Mouse (Mus musculus) CH12.LX (cell line): ENCODE measurements around the gene Nudt16l1. TPM values are rescaled to one million over a fixed set of nuclear protein-coding genes. Genes with fewer than 3 reads are reported as not detected.
A peak's percentile ranks its signal among the peaks of the same experiment; 100 is the strongest.

Experiments used
- DNase-seq: peaks from one replicate; pipeline ENCODE4 v3.0.0-alpha.2; 2013; ENCODE audit errors: extremely low read depth
- H3K27ac ChIP-seq: 2 replicates; pipeline ENCODE4 v1.5.1; 2012; ENCODE audit warnings: low read depth, mild to moderate bottlenecking, control low read depth, moderate library complexity; ENCODE audit not compliant: insufficient read depth
- H3K27me3 ChIP-seq: replicated peaks from 2 replicates; pipeline ENCODE3; 2012; ENCODE audit warnings: inconsistent platforms
- H3K36me3 ChIP-seq, 2 experiments: replicated peaks in 1 of 2; 2 replicates each; pipeline versions ENCODE3 to v1.6.1; 2012; ENCODE audit warnings: inconsistent platforms in 1 of 2, low read length in 1 of 2, mild to moderate bottlenecking in 1 of 2, mixed read lengths in 1 of 2, moderate library complexity in 1 of 2; ENCODE audit not compliant: control insufficient read depth in 1 of 2, insufficient read depth in 1 of 2
- H3K4me1 ChIP-seq, 2 experiments: 2 replicates each; pipeline ENCODE4 v1.6.1; 2012; ENCODE audit warnings: inconsistent platforms in 1 of 2, moderate library complexity in 1 of 2; ENCODE audit not compliant: insufficient read depth in 2 of 2, control insufficient read depth in 1 of 2
- H3K4me2 ChIP-seq: 2 replicates; pipeline ENCODE4 v1.6.1; 2012; ENCODE audit warnings: low read depth, mild to moderate bottlenecking, control low read depth; ENCODE audit not compliant: poor library complexity, insufficient read depth, severe bottlenecking
- H3K4me3 ChIP-seq, 3 experiments: fragments of 150-350 bp in 1 of 3; sonication (generic) in 1 of 3; replicated peaks in 1 of 3; 2 replicates each; pipeline versions ENCODE3 to v1.5.1; 2011 to 2012; ENCODE audit warnings: low read depth in 2 of 3, low read length in 2 of 3, mild to moderate bottlenecking in 2 of 3, moderate library complexity in 2 of 3, control low read depth in 1 of 3, improper control_type of control experiment in 1 of 3, inconsistent platforms in 1 of 3, mixed read lengths in 1 of 3; ENCODE audit not compliant: poor library complexity in 1 of 3
- H3K79me2 ChIP-seq: replicated peaks from 2 replicates; pipeline ENCODE4 v1.6.1; 2012; ENCODE audit warnings: mild to moderate bottlenecking, moderate library complexity; ENCODE audit not compliant: control insufficient read depth, poor library complexity, insufficient read depth, severe bottlenecking; ENCODE audit errors: extremely low read depth
- H3K9ac ChIP-seq: 2 replicates; pipeline ENCODE4 v1.6.1; 2012; ENCODE audit warnings: low read depth, mild to moderate bottlenecking, control low read depth, moderate library complexity; ENCODE audit not compliant: insufficient read depth
- H3K9me3 ChIP-seq: replicated peaks from 2 replicates; pipeline ENCODE3; 2012; ENCODE audit warnings: low read length, inconsistent platforms, mixed read lengths
- BHLHE40 ChIP-seq: IDR thresholded peaks from 2 replicates; pipeline ENCODE4 v1.6.1; 2011; ENCODE audit warnings: mild to moderate bottlenecking, low read depth, low read length, improper control_type of control experiment
- CHD1 ChIP-seq: IDR thresholded peaks from 2 replicates; pipeline ENCODE4 v1.6.1; 2012; ENCODE audit warnings: low read depth, low read length, improper control_type of control experiment, inconsistent platforms
- CTCF ChIP-seq, 2 experiments: IDR thresholded peaks in 1 of 2; conservative IDR thresholded peaks in 1 of 2; 2 replicates each; pipeline ENCODE4 v1.5.1; 2011 to 2012; ENCODE audit warnings: low read depth in 2 of 2, low read length in 2 of 2, improper control_type of control experiment in 1 of 2, inconsistent platforms in 1 of 2, mild to moderate bottlenecking in 1 of 2, moderate library complexity in 1 of 2
- E2F4 ChIP-seq: IDR thresholded peaks from 2 replicates; pipeline ENCODE4 v1.6.1; 2011; ENCODE audit warnings: low read depth, low read length, improper control_type of control experiment; ENCODE audit not compliant: insufficient replicate concordance
- ETS1 ChIP-seq: conservative IDR thresholded peaks from 2 replicates; pipeline ENCODE4 v1.6.1; 2012; ENCODE audit warnings: low read depth, mild to moderate bottlenecking, inconsistent platforms, low read length, improper control_type of control experiment, moderate library complexity
- HCFC1 ChIP-seq: IDR thresholded peaks from 2 replicates; pipeline ENCODE4 v1.6.1; 2012; ENCODE audit warnings: low read depth, mild to moderate bottlenecking, inconsistent platforms, low read length, improper control_type of control experiment
- IRF4 ChIP-seq: IDR thresholded peaks from 2 replicates; pipeline ENCODE4 v1.6.1; 2014; ENCODE audit warnings: low read depth, mild to moderate bottlenecking, inconsistent platforms, low read length, improper control_type of control experiment
- KAT2A ChIP-seq: IDR thresholded peaks from 2 replicates; pipeline ENCODE4 v1.6.1; 2012; ENCODE audit warnings: low read length, improper control_type of control experiment, inconsistent platforms; ENCODE audit not compliant: insufficient replicate concordance
- MAX ChIP-seq: IDR thresholded peaks from 2 replicates; pipeline ENCODE4 v1.6.1; 2011; ENCODE audit warnings: low read length, improper control_type of control experiment
- MEF2A ChIP-seq: IDR thresholded peaks from 2 replicates; pipeline ENCODE4 v1.6.1; 2014; ENCODE audit warnings: low read depth, mild to moderate bottlenecking, inconsistent platforms, low read length, improper control_type of control experiment, borderline replicate concordance
- MXI1 ChIP-seq: IDR thresholded peaks from 2 replicates; pipeline ENCODE4 v1.6.1; 2011; ENCODE audit warnings: mild to moderate bottlenecking, low read depth, low read length, improper control_type of control experiment
- MYC ChIP-seq: IDR thresholded peaks from 2 replicates; pipeline ENCODE4 v1.6.1; 2011; ENCODE audit warnings: low read depth, mild to moderate bottlenecking, improper control_type of control experiment, low read length
- PAX5 ChIP-seq: IDR thresholded peaks from 2 replicates; pipeline ENCODE4 v1.6.1; 2012; ENCODE audit warnings: low read length, inconsistent platforms, mixed read lengths
- POLR2A ChIP-seq: IDR thresholded peaks from 2 replicates; pipeline ENCODE4 v1.6.1; 2011; ENCODE audit warnings: low read depth, mild to moderate bottlenecking, improper control_type of control experiment, low read length
- POLR2AphosphoS2 ChIP-seq: IDR thresholded peaks from 2 replicates; pipeline ENCODE4 v1.6.1; 2011; ENCODE audit warnings: low read depth, low read length, improper control_type of control experiment
- RAD21 ChIP-seq: IDR thresholded peaks from 2 replicates; pipeline ENCODE4 v1.6.1; 2011; ENCODE audit warnings: low read depth, mild to moderate bottlenecking, low read length, improper control_type of control experiment, moderate library complexity
- SIN3A ChIP-seq: IDR thresholded peaks from 2 replicates; pipeline ENCODE4 v1.6.1; 2012; ENCODE audit warnings: low read length, improper control_type of control experiment, inconsistent platforms
- SMC3 ChIP-seq: IDR thresholded peaks from 2 replicates; pipeline ENCODE4 v1.6.1; 2011; ENCODE audit warnings: low read depth, low read length, improper control_type of control experiment
- UBTF ChIP-seq: IDR thresholded peaks from 2 replicates; pipeline ENCODE4 v1.6.1; 2012; ENCODE audit warnings: low read depth, mild to moderate bottlenecking, inconsistent platforms, low read length, improper control_type of control experiment, moderate library complexity
- USF1 ChIP-seq: IDR thresholded peaks from 2 replicates; pipeline ENCODE4 v1.6.1; 2014; ENCODE audit warnings: low read depth, mild to moderate bottlenecking, inconsistent platforms, low read length, improper control_type of control experiment
- ZC3H11A ChIP-seq: IDR thresholded peaks from 2 replicates; pipeline ENCODE4 v1.6.1; 2012; ENCODE audit warnings: low read depth, mild to moderate bottlenecking, inconsistent platforms, low read length, improper control_type of control experiment
- ZKSCAN1 ChIP-seq: IDR thresholded peaks from 2 replicates; pipeline ENCODE4 v1.6.1; 2012; ENCODE audit warnings: low read depth, inconsistent platforms, low read length, improper control_type of control experiment, borderline replicate concordance
- ZMIZ1 ChIP-seq: IDR thresholded peaks from 2 replicates; pipeline ENCODE4 v1.6.1; 2012; ENCODE audit warnings: low read depth, mild to moderate bottlenecking, inconsistent platforms, low read length, improper control_type of control experiment
- ZNF384 ChIP-seq: IDR thresholded peaks from 2 replicates; pipeline ENCODE4 v1.6.1; 2012; ENCODE audit warnings: low read depth, low read length, improper control_type of control experiment, inconsistent platforms
- dilution Hi-C: fragments of 300-500 bp; cut with MboI; formaldehyde crosslinking; loops from 2 replicates; pipeline ENCODE4 v1.14.3; 2020; ENCODE audit warnings: low sequenced_read_pairs; ENCODE audit not compliant: extremely low pct_unique_long_range_greater_than_20kb, extremely low pct_ligation_motif_present
- in situ Hi-C: fragments of 300-500 bp; cut with MboI; formaldehyde crosslinking; loops from 3 replicates; pipeline ENCODE4 v1.14.3; 2019; ENCODE audit warnings: low sequenced_read_pairs, low pct_ligation_motif_present, low pct_unique_long_range_greater_than_20kb, mixed read lengths
- polyA plus RNA-seq: library from polyadenylated mRNA; unstranded; fragments of >175 nt; gene quantifications from 2 replicates; pipeline ENCODE4 v1.2.1, GENCODE M21; 2012; ENCODE audit warnings: low read depth; ENCODE audit not compliant: insufficient read length
- total RNA-seq, 2 experiments: library from RNA; depleted of rRNA; stranded (reverse); fragments of 300-350 nt in 1 of 2; fragments of >200 nt in 1 of 2; gene quantifications; 2 replicates each; pipeline ENCODE4 v1.2.3; 2012 to 2014

The Nudt16l1 gene
- total and polyA plus RNA-seq, 3 experiments: 36.3 to 101 (median 65.7) TPM

DNA sequence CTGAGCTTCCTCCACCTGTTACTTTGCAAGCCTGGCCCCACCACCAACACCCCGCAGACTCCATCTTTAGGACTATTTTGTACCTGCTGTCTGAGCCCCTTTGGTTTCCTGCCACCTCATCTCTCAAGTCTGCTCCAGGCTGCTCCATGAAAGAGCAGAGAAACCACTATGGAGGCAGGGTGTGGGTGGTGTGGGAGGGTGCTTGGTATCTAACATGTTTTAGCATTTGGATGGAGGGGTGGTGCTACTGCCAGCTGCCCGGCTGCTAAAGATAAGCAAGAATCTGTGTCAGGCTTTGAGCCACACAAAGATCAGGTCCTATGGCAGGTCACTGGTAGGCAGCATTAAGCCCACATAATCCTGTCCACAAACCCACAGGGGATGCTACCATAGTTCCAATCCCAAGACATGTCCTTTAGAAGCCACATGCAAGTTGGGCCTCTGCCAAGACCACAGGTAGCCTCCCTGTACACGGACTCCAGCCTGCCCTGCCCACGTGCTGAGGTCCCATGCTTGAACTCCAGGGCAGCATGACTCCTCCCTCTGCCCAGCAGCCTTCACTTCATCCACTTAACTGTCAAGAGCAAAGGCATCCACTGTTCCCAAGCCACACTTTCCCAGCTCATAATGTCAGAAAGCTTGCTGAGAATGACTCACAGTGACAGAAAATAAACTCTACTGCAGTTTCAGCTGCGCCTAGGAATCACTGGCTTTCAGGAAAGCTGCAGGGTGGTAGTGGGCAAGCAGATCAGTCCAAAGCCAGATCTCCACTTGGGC is 39.9 kb downstream of the Nudt16l1 start:
- TF ChIP-seq ZMIZ1 (no peak), POLR2AphosphoS2 (no peak), ETS1 (no peak), CHD1 (no peak), POLR2A (no peak), ZKSCAN1 (no peak), MXI1 (no peak), PAX5 (no peak), RAD21 (no peak), UBTF (no peak), E2F4 (no peak), ZC3H11A (no peak), CTCF (conservative IDR thresholded peaks at IDR 0.05 in 1 of 2, IDR thresholded peaks at IDR 0.05 in 1 of 2; ENCODE audit: low read depth in 2 of 2, low read length in 2 of 2) (no peak), MYC (no peak)
- TF ChIP-seq, all 38 proteins: peak for 0
- Histone ChIP-seq H3K9me3 (no peaks in the 10 kb centered on the region), H3K36me3 (no peaks in the 10 kb centered on the region), H3K9ac (no peak overlapping the region), H3K4me3 (no peak overlapping the region), H3K27ac (no peak overlapping the region), H3K4me1 (peaks cover 0 to 6% of the 10 kb centered on the region in 2 experiments; a peak in 1 of 4 replicates), H3K79me2 (no peaks in the 10 kb centered on the region), H3K4me2 (no peak overlapping the region), H3K27me3 (no peaks in the 10 kb centered on the region)
- dilution Hi-C loops: no loop called here
- no peak for DNase-seq
- in situ Hi-C loops: no loop called here

DNA sequence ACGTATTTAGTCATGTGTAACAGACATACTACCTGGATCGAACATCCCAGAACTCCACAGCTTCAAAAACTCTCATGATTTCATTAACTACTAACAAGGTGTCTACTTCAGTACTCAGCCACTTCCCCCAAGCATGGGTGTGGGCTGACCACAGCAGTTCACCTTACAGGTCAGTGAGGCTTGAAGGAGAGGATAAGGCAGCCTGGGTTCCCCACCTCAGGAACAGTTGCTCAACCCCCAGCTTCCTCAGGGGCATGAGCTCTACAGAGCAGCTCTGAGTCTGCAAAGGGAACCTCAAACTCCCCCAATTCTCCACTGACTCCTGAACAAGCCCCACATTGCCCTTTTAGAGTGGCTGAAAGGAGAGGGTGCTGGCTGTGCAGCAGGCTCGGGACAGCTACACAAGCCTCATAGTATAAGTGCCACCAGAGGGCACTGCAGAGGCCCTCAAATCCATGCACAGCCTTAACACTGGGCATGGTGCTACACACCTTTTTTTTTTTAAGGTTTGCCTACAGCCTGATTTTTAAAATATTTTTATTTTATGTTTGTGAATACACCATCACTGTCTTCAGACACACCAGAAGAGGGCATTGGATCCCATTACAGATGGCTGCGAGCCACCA is 41.3 kb downstream of the Nudt16l1 start:
- TF ChIP-seq SIN3A (peak; percentile 30; the same call in 1 of the 2 replicates), HCFC1 (no peak; the same call in 1 of the 2 replicates), KAT2A (0 out of 2 replicates have a peak, but pooled peaks have one; percentile 25), ZNF384 (peak; percentile 87), ZC3H11A (peak; percentile 23; the same call in 1 of the 2 replicates), ETS1 (no peak), IRF4 (peak; percentile 46; the same call in 1 of the 2 replicates), MEF2A (no peak), SMC3 (peak; percentile 91), RAD21 (peak; percentile 69), BHLHE40 (no peak), USF1 (no peak), MAX (peak; percentile 60), PAX5 (no peak), MYC (0 out of 2 replicates have a peak, but pooled peaks have one; percentile 50), CTCF (conservative IDR thresholded peaks at IDR 0.05 in 1 of 2, IDR thresholded peaks at IDR 0.05 in 1 of 2; ENCODE audit: low read depth in 2 of 2, low read length in 2 of 2) (peak; percentile 60 to 88)
- TF ChIP-seq, all 38 proteins: peak for 10

More for the DNA sequence above, 41.3 kb downstream of the Nudt16l1 start:
- DNase-seq: peak; percentile 73
- in situ Hi-C loops: no loop called here
- Histone ChIP-seq H3K36me3 (no peaks in the 10 kb centered on the region), H3K27ac (no peak overlapping the region), H3K4me3 (no peak overlapping the region), H3K4me2 (no peak overlapping the region), H3K27me3 (no peaks in the 10 kb centered on the region), H3K4me1 (peaks cover 0 to 6% of the 10 kb centered on the region in 2 experiments; a peak in 1 of 4 replicates), H3K9me3 (no peaks in the 10 kb centered on the region), H3K79me2 (no peaks in the 10 kb centered on the region), H3K9ac (no peak overlapping the region)
- dilution Hi-C loops: no loop called here
